Mouse (Mus musculus): ENCODE results near the gene Gm10487.
"Not testable (repeated sequence)": the region's sequence is repeated elsewhere in the genome, so short reads cannot be mapped to it uniquely, and the experiment has no call there.

The Gm10487 gene

DNA sequence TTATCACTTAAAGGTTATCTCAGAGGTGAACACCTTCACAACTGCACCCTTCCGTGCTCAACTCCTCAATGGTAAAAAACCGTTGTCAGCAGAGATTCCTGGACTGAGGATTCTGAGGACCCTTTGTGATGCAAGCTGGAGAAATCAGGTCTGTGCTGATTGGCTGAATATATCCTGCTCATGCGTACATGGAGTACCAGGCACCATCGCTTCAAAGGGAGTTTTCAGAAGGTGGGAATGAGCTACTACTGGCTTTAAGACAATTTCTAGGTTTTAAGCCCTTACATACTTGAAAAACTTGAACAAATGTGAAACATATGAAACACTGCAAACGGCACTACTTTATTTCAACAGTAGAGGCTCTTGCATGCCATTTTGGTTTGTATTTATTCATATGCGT, at the start of gene Gm10487:
Gm10487 (minus strand) TSS at position 101 of the 400 bp plus-strand sequence.
- DNase-seq = not testable (repeated sequence)

All from cerebellum, postnatal 14 days (tissue).